Mouse (Mus musculus): ENCODE measurements around the gene Fmnl2. TPM values are rescaled to one million over a fixed set of nuclear protein-coding genes. Genes with fewer than 3 reads are reported as not detected.

The Fmnl2 gene
- total and polyA plus RNA-seq, 3 experiments: 1.2 to 6.3 (median 4.5) TPM

DNA sequence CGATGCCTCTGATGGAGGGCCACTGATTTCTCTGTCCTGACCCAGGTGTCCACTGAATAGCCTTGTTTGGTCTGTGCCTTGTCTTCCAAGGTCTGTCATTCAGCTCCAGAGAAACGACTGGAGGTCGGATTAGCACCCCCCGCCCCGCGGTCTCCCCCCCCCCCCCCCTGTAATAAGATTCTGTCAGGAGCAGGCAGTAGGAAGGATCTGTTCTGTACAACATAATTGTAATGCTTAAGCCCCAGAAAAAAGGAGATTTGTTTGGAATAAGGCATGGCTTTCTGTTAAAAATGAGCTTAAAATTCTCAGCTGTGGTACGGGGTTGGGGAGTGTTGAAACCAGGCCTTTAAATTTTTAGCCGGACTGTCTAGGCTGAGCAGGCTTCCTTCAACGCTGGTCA is 181.1 kb downstream of the Fmnl2 start:
- 75% methylated on average over 9 of the region's 9 CpGs for WGBS
- DNase-seq: no peak
- Histone ChIP-seq H3K4me1 (ENCODE audit: control insufficient read depth, insufficient read depth, low read length) (no peaks in the 10 kb centered on the region; the same call in none of the 2 replicates), H3K27me3 (ENCODE audit: control insufficient read depth, insufficient read depth, low read length) (no peaks in the 10 kb centered on the region), H3K79me2 (replicated peaks; ENCODE audit: control insufficient read depth, insufficient read depth, low read length) (no peaks in the 10 kb centered on the region), H3K4me3 (no peak overlapping the region), H3K9ac (ENCODE audit: low read depth, low read length) (no peak overlapping the region), H3K27ac (no peak overlapping the region), H3K36me3 (ENCODE audit: control insufficient read depth, insufficient read depth, low read length) (peaks cover 4% of the 10 kb centered on the region)
- intact Hi-C loops (cut with DNase I): no loop called here
- no peak for TF ChIP-seq EP300 (IDR thresholded peaks at IDR 0.05; ENCODE audit: insufficient read depth, low read depth, low read length)
- no peak for TF ChIP-seq CTCF (IDR thresholded peaks at IDR 0.05)
- TF ChIP-seq POLR2A (IDR thresholded peaks at IDR 0.05; ENCODE audit: insufficient read depth, low read depth, low read length): no peak

DNA sequence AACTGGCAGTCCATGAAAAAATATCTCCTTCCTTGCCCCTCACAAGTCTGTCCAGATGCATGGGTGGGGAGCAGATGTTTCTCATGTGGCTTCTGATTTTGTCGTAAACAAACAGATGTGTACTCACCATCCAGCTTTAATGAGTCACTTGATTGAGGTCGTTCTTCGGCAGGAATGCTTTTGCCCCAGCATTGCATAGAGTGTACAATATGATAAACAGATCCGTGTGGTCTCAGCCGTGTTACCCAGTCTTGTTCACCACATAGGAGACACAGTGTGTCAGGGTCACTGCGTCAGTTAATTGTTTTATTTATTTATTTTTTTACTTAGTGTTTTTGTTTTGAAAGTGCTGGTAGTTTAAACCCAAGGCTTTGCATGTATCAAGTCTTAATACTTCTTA is 189.4 kb downstream of the Fmnl2 start:
- Histone ChIP-seq H3K4me1 (ENCODE audit: control insufficient read depth, insufficient read depth, low read length) (no peaks in the 10 kb centered on the region), H3K36me3 (ENCODE audit: control insufficient read depth, insufficient read depth, low read length) (peaks cover 4% of the 10 kb centered on the region), H3K9ac (ENCODE audit: low read depth, low read length) (no peak overlapping the region), H3K4me3 (no peak overlapping the region), H3K79me2 (replicated peaks; ENCODE audit: control insufficient read depth, insufficient read depth, low read length) (no peaks in the 10 kb centered on the region), H3K27me3 (ENCODE audit: control insufficient read depth, insufficient read depth, low read length) (no peaks in the 10 kb centered on the region), H3K27ac (no peak overlapping the region)
- intact Hi-C loops (cut with DNase I): no loop called here
- no peak for DNase-seq
- WGBS: 80% methylated on average over 6 of the region's 6 CpGs
- TF ChIP-seq CTCF (IDR thresholded peaks at IDR 0.05) (no peak), POLR2A (IDR thresholded peaks at IDR 0.05; ENCODE audit: insufficient read depth, low read depth, low read length) (no peak)

DNA sequence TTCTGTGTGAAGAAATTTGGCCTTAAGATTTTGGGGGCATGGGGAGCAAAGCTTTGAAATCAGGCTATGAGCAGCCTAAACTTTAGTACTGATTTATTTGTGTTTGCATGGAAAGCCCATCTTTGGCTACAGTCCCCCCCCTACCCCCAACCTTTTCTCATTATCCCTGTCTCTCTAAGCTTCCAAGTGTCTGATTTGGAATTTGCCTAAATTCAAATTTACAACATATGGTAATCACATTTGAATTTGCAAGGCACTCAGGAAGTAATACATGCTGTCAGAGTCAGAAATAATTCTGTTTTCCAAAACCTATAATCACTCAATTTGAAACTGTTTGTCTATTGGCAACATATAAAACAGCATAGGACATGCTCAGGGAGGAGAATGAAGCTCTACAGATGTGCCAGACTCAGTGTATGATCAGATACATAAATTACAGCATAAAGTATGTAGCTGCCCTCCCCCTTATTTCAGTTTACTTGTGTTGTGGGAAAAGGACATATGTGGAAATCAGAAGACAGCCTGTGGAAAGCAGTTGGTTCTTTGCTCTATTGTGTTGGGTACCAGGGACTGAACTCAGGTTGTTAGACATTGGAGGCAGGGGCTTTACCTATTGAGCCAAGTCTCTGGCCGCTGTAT is 190.2 kb downstream of the Fmnl2 start:
- intact Hi-C loops (cut with DNase I): no loop called here
- Histone ChIP-seq H3K9ac (ENCODE audit: low read depth, low read length) (no peak overlapping the region), H3K27ac (no peak overlapping the region), H3K4me1 (ENCODE audit: control insufficient read depth, insufficient read depth, low read length) (no peaks in the 10 kb centered on the region), H3K4me3 (no peak overlapping the region), H3K79me2 (replicated peaks; ENCODE audit: control insufficient read depth, insufficient read depth, low read length) (no peaks in the 10 kb centered on the region), H3K27me3 (ENCODE audit: control insufficient read depth, insufficient read depth, low read length) (no peaks in the 10 kb centered on the region), H3K36me3 (ENCODE audit: control insufficient read depth, insufficient read depth, low read length) (no peaks in the 10 kb centered on the region; the same call in 1 of the 2 replicates)
- DNase-seq: no peak
- TF ChIP-seq POLR2A (IDR thresholded peaks at IDR 0.05; ENCODE audit: insufficient read depth, low read depth, low read length) (no peak), EP300 (IDR thresholded peaks at IDR 0.05; ENCODE audit: insufficient read depth, low read depth, low read length) (no peak), CTCF (IDR thresholded peaks at IDR 0.05) (no peak)
- WGBS: 100% methylated on average over 1 of the region's 1 CpGs

DNA sequence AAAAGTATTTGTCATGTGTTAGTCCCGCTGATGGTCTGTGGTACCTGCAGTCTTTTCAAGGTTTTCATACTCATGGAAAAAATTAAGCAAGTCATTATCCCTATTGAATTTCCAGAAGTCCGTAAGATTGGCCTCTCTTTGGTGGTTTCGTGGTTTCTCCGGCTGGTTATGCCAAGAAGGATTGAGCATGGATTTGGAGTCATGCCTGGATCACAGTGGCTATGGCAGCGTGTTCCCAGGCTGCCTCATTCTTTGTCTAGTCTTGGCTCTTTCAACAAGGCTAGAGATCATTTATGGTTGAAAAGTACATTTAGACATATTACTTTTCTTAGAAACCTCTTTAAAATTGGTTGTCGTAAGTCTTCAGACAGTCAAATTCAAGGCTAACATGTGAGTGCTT is 192.7 kb downstream of the Fmnl2 start:
- DNase-seq: no peak
- Histone ChIP-seq H3K27me3 (ENCODE audit: control insufficient read depth, insufficient read depth, low read length) (no peaks in the 10 kb centered on the region), H3K4me3 (no peak overlapping the region), H3K4me1 (ENCODE audit: control insufficient read depth, insufficient read depth, low read length) (no peaks in the 10 kb centered on the region), H3K27ac (no peak overlapping the region), H3K79me2 (replicated peaks; ENCODE audit: control insufficient read depth, insufficient read depth, low read length) (no peaks in the 10 kb centered on the region), H3K36me3 (ENCODE audit: control insufficient read depth, insufficient read depth, low read length) (no peaks in the 10 kb centered on the region), H3K9ac (ENCODE audit: low read depth, low read length) (no peak overlapping the region)
- WGBS: 94% methylated on average over 6 of the region's 6 CpGs
- intact Hi-C loops (cut with DNase I): no loop called here
- TF ChIP-seq CTCF (IDR thresholded peaks at IDR 0.05) (no peak), EP300 (IDR thresholded peaks at IDR 0.05; ENCODE audit: insufficient read depth, low read depth, low read length) (no peak), POLR2A (IDR thresholded peaks at IDR 0.05; ENCODE audit: insufficient read depth, low read depth, low read length) (no peak)

DNA sequence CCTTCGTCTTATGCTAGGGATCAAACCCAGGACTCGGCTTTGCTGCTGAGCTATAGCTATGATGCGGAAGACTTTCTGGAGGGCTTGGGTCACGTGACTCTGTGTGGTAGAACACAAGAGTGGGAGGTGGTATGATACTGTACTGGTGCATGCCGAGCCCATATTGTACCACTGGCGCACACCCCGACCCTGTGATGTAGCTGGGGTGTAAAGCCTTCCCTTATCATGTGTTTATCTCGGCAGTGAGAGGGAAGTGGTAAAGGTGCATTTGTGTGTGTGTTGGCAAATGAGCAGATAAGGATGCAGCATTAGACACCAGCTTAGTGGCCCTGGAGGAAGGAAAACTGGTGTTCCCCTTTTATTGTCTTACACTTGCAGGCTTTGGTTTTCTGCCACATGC is 193.8 kb downstream of the Fmnl2 start:
- WGBS: 82% methylated on average over 8 of the region's 8 CpGs
- no peak for DNase-seq
- TF ChIP-seq POLR2A (IDR thresholded peaks at IDR 0.05; ENCODE audit: insufficient read depth, low read depth, low read length): no peak
- no peak for TF ChIP-seq EP300 (IDR thresholded peaks at IDR 0.05; ENCODE audit: insufficient read depth, low read depth, low read length)
- no peak for TF ChIP-seq CTCF (IDR thresholded peaks at IDR 0.05)
- H3K36me3 ChIP-seq (ENCODE audit: control insufficient read depth, insufficient read depth, low read length): no peaks in the 10 kb centered on the region
- no peak overlapping the region for H3K27ac ChIP-seq
- H3K79me2 ChIP-seq (replicated peaks; ENCODE audit: control insufficient read depth, insufficient read depth, low read length): no peaks in the 10 kb centered on the region
- no peaks in the 10 kb centered on the region for H3K27me3 ChIP-seq (ENCODE audit: control insufficient read depth, insufficient read depth, low read length)
- intact Hi-C loops (cut with DNase I): no loop called here
- no peak overlapping the region for H3K9ac ChIP-seq (ENCODE audit: low read depth, low read length)
- H3K4me3 ChIP-seq: no peak overlapping the region
- no peaks in the 10 kb centered on the region for H3K4me1 ChIP-seq (ENCODE audit: control insufficient read depth, insufficient read depth, low read length)

DNA sequence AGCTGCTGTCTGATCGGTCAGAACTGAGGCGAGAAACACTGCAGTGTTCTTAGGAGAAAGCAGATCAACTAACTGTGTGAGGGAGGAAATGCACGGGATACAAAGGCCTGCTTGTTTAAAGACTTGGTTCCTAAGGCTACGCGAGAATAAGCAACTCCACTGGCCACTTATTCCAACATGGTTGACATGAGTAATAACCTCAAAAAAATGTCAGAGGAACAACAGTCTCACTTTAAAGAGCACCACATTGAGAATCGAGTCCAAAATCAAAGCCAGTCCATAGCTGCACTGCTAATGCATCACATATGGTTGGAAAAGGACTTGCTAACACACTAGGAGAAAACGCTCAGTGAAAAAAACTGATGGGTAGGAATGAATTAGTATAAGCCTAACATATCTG is 196.1 kb downstream of the Fmnl2 start:
- Histone ChIP-seq H3K79me2 (replicated peaks; ENCODE audit: control insufficient read depth, insufficient read depth, low read length) (no peaks in the 10 kb centered on the region), H3K4me3 (no peak overlapping the region), H3K27me3 (ENCODE audit: control insufficient read depth, insufficient read depth, low read length) (no peaks in the 10 kb centered on the region), H3K4me1 (ENCODE audit: control insufficient read depth, insufficient read depth, low read length) (no peaks in the 10 kb centered on the region), H3K27ac (no peak overlapping the region), H3K9ac (ENCODE audit: low read depth, low read length) (no peak overlapping the region), H3K36me3 (ENCODE audit: control insufficient read depth, insufficient read depth, low read length) (no peaks in the 10 kb centered on the region)
- no peak for DNase-seq
- 75% methylated on average over 7 of the region's 7 CpGs for WGBS
- TF ChIP-seq EP300 (IDR thresholded peaks at IDR 0.05; ENCODE audit: insufficient read depth, low read depth, low read length) (no peak), CTCF (IDR thresholded peaks at IDR 0.05) (no peak), POLR2A (IDR thresholded peaks at IDR 0.05; ENCODE audit: insufficient read depth, low read depth, low read length) (no peak)
- intact Hi-C loops (cut with DNase I): no loop called here

All from heart, adult 2 months (tissue).